Mouse (Mus musculus): ENCODE results near the gene Gm49450.
A peak's percentile ranks its signal among the peaks of the same experiment; 100 is the strongest.
"Not testable (repeated sequence)": the region's sequence is repeated elsewhere in the genome, so short reads cannot be mapped to it uniquely, and the experiment has no call there.

The Gm49450 gene

DNA sequence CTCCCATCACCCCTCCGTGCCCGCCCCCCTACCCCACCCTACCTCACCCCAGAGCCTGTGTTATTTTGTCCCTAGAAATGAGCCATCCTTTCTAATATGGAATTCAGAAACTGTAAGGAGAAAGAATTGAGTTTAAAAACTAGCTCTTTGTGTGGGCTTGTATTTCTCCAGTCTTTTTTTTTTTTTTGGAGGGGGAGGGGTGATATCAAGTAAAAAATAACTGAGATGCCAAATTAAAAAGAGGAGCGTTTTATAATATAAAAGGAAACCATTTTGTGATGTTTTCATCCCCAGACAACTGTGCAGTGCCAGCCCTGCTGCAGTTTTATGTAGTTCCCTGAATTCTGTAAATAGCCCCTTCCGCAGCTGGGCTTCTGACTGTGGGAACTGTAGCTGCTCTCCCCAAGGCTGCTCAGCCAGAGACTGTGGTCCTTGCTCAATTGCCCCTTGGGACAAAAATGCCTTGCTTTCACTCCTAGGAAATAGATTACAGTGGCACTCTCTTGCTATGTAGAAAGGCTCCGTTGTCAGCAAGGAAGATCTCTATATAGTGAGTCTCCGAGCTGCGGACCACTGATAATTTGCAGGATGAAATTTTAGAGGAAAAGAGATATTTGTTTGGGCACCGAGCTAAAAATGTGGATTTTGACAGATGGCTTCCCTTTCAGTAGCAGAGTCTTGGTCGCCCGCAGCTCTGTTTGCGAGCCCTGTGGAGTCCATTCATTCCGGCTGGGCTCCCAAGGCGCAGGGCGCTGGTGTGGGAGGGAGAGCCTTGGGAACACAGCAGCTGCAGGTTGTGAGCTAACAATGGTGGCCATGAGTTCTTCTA, 1.3 kb upstream of the Gm49450 start:
- no peak for DNase-seq (ENCODE audit: low spot score)

DNA sequence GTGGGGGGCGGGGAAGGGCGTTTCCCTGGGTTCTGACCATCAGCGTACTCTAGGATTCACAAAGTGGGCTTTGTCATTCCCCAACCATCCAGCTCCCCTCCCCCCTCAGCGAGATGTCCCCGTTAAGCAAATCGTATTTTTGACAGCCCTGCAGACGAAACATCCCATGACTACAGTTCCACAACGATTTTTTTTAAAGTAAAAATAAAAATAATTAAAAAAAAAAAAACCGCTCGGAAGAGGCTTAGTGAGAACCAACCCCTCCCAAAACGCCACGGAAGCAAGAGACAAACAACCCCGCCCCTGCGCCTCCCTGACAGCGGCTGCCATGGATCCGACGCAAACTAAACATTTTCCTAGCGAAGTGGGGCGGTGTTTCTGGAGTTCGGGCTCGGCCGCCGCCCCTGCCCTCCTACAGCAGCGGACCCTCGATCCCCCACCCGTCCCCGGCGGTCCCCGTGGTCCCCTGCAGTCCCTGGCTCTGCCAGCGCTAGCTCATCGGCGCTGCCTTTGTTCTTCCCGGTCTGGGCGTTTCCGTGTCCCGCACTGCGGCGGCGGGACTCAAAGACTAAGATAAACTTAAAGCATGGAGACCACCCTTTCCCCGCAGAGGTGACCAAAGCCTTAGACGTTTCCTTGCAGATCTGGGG, 475 bp downstream of the Gm49450 start:
- peak; percentile 34 for DNase-seq (ENCODE audit: low spot score)

DNA sequence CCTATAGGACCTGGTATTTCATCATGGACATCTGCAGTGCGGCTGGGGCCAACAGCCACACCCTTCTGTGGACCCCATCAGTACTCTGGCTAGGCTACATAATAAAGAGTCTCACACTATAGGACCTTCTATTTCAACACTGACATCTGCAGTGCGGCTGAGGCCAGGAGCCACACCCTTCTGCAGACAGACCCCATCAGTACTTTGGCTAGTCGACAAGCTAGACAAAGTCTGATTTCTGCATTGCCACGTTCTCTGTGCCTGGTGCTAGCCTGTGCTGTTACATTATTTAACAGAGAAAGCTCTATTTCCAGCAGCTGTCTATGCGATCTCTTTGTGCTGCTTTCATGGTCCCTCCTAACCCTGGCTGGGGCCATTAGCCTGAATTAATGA, 1.3 kb downstream of the Gm49450 start:
- DNase-seq (ENCODE audit: low spot score), result no peak

DNA sequence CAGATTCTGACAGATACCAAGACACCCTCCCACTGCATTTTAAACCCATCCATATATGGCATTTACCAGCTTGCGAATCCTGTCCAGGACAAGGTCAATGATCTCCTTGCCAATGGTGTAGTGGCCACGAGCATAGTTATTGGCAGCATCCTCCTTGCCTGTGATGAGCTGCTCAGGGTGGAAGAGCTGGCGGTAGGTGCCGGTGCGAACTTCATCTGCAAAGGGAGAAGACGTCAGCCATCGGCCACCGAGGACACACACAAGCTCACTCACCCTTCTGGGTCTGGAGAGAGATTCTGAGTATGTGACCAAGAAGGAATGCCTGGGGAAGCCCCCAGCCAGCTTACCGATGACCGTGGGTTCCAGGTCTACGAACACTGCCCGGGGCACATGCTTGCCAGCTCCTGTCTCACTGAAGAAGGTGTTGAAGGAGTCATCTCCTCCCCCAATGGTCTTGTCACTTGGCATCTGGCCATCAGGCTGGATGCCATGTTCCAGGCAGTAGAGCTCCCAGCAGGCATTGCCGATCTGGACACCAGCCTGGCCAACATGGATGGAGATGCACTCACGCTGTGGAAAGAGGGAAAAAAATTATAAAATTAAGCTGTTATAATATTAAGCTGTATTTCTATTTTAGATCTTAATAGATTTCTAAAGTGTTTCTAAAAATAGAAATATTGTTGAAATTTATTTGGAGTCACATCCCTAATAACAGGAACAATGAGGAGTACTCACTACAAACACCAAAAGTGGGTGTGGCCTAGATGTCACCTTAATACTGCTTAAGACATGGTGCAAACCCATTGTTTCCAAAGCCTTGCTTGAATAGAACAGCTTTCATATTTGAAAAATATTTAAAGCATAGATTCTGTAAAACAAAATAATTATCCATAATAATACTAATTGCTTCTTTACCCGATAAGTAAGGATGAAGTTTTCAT, 2.0 kb downstream of the Gm49450 start:
- DNase-seq (ENCODE audit: low spot score), result not testable (repeated sequence)

GRCm38 (mm10) chr15:98949607-98949892, 3.8 kb downstream of the Gm49450 start:
- DNase-seq (ENCODE audit: low spot score), result no peak

DNA sequence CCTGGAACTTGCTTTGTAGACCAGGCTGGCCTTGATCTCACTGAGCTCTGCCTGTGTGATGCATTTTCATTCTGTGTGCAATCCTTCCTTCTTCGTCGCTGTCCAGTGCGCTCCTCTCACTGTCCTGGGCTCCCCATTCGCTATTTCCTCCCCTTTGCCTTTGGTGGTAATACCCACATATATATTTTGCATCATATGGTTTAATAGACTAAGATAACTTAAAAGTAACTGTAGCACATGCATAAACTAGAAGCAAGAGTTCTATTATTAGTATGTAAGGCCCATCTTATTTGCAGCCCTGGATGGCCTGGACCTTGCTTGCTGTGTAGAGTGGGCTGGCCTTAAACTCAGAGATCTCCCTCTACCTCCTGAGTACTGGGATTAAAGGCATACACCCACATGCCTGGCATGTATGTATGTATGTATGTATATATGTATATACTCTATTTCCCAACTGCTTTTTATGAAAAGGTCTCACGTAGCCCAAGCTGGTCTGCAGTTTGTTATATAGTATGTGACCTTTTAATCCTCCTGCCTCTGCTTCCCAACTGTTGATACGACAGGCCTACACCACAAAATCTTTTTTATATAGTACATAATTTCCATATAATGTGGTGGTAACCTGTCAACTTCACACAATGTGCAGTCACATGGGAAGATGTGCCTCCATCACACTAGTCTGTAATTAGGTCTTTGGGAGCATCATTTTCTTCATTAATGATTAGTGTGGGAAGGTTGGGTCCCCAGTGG, 4.3 kb downstream of the Gm49450 start:
- DNase-seq (ENCODE audit: low spot score), result no peak

- DNase-seq (ENCODE audit: low spot score), result no peak
These were observed 5.0 kb downstream of the Gm49450 start for GRCm38 (mm10) chr15:98948382-98948781.

DNA sequence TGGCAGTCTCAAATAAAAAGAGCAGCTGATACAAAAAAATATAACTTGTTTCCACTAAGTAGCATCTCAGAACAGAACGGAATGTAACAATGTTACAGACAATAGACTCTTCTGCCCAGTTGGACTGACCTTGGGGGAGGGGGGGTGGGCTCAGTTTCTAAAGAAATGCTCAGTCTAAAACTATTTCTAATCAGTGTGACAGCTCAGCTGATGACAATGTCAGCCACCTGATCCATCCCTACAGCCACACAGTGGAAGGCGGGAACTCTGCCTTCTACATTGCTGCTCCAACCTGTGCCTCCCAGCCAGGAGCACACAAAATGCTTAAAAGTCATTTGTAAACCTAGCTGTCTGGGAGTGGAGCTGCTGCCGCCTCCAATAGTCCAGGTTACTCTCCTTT, 5.5 kb downstream of the Gm49450 start:
- no peak for DNase-seq (ENCODE audit: low spot score)

DNA sequence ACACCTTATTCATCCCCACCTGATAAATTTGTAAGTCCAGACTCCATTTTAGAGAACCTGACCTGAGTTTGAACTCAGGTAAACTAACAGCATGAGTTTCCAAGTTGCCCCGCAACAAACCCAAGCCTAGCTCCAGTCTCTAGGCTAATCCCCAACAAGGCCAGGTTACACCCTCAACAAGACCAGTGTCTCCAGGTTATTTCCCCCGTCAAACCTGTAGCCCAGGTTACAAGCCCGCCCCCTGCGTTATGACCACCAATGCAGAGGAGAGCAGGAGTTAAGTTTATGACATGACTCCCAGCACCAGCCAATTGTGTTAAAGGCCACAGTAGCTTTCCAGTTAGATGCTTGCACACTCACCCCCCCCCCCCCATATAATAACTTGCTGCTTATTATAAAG, 10.2 kb downstream of the Gm49450 start:
- DNase-seq (ENCODE audit: low spot score), result no peak

- no peak for DNase-seq (ENCODE audit: low spot score)
These were observed 11.3 kb downstream of the Gm49450 start for GRCm38 (mm10) chr15:98942081-98942480.

DNA sequence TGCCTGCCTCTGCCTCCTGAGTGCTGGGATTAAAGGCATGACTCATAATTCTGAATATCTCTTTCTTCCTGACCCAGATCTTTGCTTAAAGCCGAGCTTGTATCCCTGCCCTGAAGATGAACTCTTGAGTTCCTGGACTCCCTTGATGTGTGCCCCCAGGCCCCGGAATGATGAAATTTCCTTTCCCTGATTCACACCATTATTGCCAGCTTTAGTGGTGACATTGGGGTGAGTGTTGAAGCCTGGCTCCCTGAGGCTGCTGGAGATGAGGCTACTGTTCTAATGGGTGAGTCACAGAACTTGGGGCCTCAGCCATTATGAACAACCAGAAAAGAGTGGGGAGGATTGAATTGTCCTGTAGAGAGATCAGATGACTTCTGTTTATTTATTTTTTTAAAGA, 11.8 kb downstream of the Gm49450 start:
- DNase-seq (ENCODE audit: low spot score), result no peak

DNA sequence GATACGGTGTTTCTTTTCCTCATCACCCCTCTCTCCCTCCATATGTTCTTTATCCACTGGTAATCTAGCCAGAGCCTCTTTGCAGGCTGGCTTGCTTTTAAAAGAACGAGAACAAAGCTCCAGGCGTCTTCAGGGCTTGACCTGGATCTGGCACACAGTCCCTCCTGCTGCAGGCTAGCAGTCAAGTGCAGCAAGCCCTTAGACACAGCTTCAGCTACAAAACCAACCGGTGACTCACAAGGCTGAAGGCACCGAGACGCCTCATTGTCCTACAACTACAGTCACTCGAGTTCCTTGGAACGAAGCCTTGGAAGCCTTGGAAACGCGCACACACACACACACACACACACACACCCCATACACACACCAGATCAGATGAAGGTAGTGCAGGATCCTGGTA, 12.5 kb downstream of the Gm49450 start:
- DNase-seq (ENCODE audit: low spot score), result no peak

GRCm38 (mm10) chr15:98934217-98934839, 19.0 kb downstream of the Gm49450 start, which contains the start of gene Tuba1b:
Tuba1b (minus strand) TSS chr15:98934565.
- peak; percentile 91 for DNase-seq (ENCODE audit: low spot score)

- peak; percentile 91 for DNase-seq (ENCODE audit: low spot score)
These were observed 19.5 kb downstream of the Gm49450 start for GRCm38 (mm10) chr15:98933833-98934216.

DNA sequence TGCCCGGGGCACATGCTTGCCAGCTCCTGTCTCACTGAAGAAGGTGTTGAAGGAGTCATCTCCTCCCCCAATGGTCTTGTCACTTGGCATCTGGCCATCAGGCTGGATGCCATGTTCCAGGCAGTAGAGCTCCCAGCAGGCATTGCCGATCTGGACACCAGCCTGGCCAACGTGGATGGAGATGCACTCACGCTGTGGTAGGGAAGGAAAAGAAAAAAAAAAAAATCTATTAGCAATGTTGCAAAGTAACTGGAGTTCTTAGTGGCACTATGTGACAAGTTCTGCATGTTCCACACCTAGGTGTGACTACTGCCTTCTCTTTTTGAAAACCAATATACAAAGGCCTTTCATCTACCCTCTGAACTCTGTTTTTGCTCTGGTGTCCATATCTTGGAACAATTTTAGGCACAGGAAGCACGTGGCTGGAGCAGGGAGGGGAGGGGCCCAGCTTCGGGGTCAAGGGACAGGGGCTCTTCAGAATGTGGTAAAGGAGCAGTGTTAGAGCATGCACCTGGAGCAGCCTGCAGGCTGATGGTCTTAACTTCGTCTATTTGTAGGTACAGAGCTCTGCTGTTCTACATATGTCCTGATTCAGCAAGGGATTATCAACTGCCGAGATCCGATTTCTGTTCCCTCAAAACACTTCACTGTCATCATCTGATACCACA, 20.2 kb downstream of the Gm49450 start:
- DNase-seq (ENCODE audit: low spot score), result not testable (repeated sequence)

DNA sequence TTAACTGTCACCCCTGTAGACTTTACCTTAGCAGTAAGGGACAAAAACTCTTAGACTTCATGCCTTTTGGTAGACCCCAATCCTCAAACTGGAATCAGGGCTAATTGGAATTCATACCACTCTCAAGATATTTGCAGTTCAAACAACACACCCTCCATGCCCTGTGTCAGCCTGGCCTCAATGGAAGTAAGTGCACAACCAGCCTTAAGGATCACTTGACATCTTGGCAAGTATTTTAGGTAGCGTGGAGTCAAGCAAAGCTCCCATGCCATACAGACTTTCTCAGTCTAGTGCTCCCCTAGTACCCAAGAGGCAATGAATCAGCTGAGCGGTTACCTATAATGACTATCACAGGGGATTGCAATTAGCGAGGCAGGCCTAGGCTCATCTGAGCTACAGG, 22.4 kb downstream of the Gm49450 start:
- DNase-seq (ENCODE audit: low spot score), result no peak

DNA sequence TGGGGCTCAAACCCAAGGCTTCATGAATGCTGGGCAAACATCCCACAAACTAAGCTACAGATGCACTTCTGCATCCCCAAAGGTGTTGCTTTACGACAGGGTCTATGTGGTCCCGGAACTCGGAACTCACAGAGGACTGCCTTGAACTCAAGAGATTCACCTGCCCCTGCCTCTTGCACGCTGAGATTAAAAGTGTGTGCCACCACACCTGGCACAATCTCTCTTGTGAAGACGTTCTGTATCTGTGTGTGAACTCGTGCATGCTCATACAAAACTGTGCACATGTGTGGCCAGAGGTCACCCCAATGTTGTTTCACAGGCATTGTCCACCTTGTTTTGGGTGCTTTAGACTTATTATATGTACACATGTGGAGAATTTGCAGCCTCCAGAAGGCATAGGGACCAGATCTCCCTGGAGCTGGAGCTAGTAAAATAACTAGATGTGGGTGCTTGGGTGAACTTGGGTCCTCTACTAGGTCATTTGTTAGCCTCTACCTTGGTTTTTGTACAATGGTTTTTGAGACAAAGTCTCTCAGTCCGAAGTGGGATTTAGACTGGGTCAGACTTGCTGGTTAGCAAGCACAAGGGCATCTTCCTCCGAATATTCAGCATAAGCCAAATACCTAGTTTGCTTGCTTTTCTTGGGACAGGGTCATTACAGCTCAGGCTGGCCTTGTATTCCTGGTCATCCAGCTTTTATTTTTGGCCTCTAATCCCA, 23.2 kb downstream of the Gm49450 start:
- no peak for DNase-seq (ENCODE audit: low spot score)

DNA sequence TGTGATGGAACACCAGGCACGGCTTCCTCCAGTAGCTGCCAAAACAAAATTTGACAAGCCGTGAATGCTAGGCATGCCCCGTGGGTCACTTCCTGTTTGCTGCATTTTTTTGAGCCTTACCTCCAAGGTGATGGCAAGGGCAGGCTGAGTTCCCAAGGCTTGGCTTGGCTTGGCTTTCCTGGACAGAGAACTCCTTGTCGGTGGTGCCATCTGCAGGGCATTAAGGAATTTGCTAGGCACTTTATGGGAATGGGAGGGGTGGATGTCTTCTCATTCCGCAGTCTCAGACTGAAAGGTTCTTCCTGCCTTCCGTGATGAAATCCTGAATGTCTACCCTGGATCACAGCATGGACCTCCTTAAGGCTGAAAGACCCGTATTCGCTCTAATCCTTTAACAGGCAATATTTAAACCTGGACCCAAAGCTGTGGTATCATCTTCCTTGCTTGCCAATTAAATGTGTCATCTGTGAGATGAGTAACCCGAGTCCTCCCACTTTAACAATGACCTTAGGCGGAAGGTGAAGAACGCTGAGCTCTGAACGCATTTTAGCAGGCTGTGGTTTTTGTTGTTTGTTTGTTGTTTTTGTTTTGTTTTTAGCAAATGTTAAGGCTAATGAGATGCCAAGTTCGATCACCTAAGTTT, 24.6 kb downstream of the Gm49450 start:
- DNase-seq (ENCODE audit: low spot score), result peak; percentile 56

DNA sequence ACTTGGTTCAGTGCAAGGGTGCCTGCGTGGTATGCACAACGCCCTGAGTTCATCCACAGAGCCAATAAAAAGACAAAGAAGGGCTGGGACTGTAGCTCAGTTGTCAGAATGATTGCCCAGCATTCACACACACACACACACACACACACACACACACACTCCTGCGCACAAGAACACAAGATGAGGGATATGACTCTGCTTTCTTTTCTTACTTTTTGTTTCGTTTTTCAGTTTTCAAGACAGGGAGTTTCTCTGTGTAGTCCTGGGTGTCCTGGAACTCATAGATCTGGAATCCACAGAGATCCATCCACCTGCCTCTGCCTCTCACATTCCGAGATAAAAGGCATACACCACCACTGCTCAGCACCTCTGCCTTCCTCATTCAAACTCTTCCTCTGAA, 25.8 kb downstream of the Gm49450 start:
- DNase-seq (ENCODE audit: low spot score), result no peak

GRCm38 (mm10) chr15:98924682-98925081, 28.7 kb downstream of the Gm49450 start:
- DNase-seq (ENCODE audit: low spot score), result no peak
